Mouse (Mus musculus) megakaryocyte, embryonic 14.5 days (primary cell): ENCODE results near the gene Krt2.

Source experiments
- FLI1 ChIP-seq: IDR thresholded peaks from 2 replicates; pipeline ENCODE4 v1.6.1; 2012; ENCODE audit warnings: low read length, inconsistent platforms, mixed read lengths
- GATA1 ChIP-seq: IDR thresholded peaks from 3 replicates; pipeline ENCODE4 v1.6.1; 2012; ENCODE audit warnings: mixed read lengths, low read length, inconsistent platforms, borderline replicate concordance

GRCm38 (mm10) chr15:101845971-101846403 lies 28.0 kb upstream of the Krt2 start:
- TF ChIP-seq GATA1 (no peak), FLI1 (no peak)
